Mouse (Mus musculus): ENCODE results near the gene Gm11938. TPM values are rescaled to one million over a fixed set of nuclear protein-coding genes. Genes with fewer than 3 reads are reported as not detected.
"Not testable (repeated sequence)": the region's sequence is repeated elsewhere in the genome, so short reads cannot be mapped to it uniquely, and the experiment has no call there.

Gm11938 gene
- not detected in 2 replicates for polyA plus RNA-seq (2015; fragmentation: Nextera tagmentation; extraction: Ambion mirVana)

- H3K36me3 ChIP-seq (replicated peaks; ENCODE audit: insufficient read depth, low read length); DNase-seq; H3K4me1 ChIP-seq (ENCODE audit: insufficient read depth); H3K27ac ChIP-seq (ENCODE audit: low read depth); H3K9ac ChIP-seq (replicated peaks); ATAC-seq; H3K27me3 ChIP-seq (ENCODE audit: insufficient read depth, low read length); H3K4me3 ChIP-seq (ENCODE audit: low read depth, low read length); H3K4me2 ChIP-seq (ENCODE audit: low read depth, low read length); H3K9me3 ChIP-seq (ENCODE audit: low read length): not testable (repeated sequence)
- WGBS (ENCODE audit: insufficient replicate concordance), result 70% methylated on average over 1 of the region's 1 CpGs
Measured at GRCm38 (mm10) chr11:99603208-99603607, at the start of gene Gm11938. Gene Gm11938, minus strand, starts transcription at chr11:99603308.

DNA sequence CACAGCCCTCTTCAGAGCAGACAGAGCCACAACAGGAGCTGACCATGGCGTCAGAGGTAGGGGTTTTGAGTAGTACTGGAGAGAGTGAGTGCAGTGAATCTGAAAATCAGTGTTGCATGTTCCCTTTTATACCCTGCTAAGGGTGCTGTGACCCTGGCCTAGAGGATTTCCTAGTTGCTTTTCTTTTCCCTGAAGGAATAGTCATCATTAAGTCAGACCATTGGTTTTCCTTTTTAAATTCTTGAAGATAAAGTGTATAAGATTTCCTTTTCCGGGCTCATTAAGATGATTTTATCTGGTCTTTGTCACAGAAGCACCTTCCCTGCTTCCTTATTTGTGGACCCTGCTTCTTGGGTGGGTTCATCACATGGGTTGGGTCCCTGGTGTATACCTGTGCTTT lies 47.0 kb upstream of the Gm11938 start, which contains the start of gene Gm11555:
Gene Gm11555 (minus strand): TSS at position 101 of the 400 bp plus-strand sequence.
- TF ChIP-seq CTCF (IDR thresholded peaks at IDR 0.05; ENCODE audit: low read depth), result no peak
- no peak for TF ChIP-seq EP300 (IDR thresholded peaks at IDR 0.05; ENCODE audit: low read depth)
- ATAC-seq, result no peak

DNA sequence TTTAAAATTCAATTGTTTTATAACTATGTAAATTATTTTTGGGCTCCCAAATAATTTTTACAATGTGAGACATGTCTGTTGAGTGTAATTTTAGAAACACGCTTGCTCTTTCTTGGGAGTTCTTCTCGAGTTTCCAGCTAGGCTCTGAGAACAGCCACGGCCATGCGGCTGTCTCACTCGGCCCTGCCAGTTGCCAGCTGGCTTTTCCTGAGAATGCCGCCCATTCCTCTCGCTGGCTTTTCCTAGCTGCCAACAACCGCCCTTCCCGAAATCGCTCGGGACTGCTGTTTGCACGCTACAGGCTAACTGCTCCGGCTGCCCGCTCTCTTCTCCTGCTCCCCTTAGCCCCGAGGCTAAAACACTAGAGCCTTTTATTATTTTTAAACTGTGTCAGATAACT lies 43.3 kb upstream of the Gm11938 start:
- no peak for ATAC-seq
- WGBS (ENCODE audit: insufficient replicate concordance), result 85% methylated on average over 15 of the region's 15 CpGs
- no peak for TF ChIP-seq CTCF (IDR thresholded peaks at IDR 0.05; ENCODE audit: low read depth)
- no peak for TF ChIP-seq EP300 (IDR thresholded peaks at IDR 0.05; ENCODE audit: low read depth)
- H3K4me2 ChIP-seq (ENCODE audit: low read depth, low read length), result no peak overlapping the region
- no peaks in the 10 kb centered on the region for H3K4me1 ChIP-seq (ENCODE audit: insufficient read depth)
- H3K27me3 ChIP-seq (ENCODE audit: insufficient read depth, low read length), result no peaks in the 10 kb centered on the region
- no peak for DNase-seq
- no peaks in the 10 kb centered on the region for H3K36me3 ChIP-seq (replicated peaks; ENCODE audit: insufficient read depth, low read length)
- H3K9ac ChIP-seq (replicated peaks), result no peak overlapping the region
- H3K9me3 ChIP-seq (ENCODE audit: low read length), result no peaks in the 10 kb centered on the region
- no peak overlapping the region for H3K4me3 ChIP-seq (ENCODE audit: low read depth, low read length)
- H3K27ac ChIP-seq (ENCODE audit: low read depth), result no peak overlapping the region

More for the DNA sequence above, 47.0 kb upstream of the Gm11938 start, which contains the start of gene Gm11555:
- no peak within 1 kb of the TSS for H3K4me2 ChIP-seq (ENCODE audit: low read depth, low read length)
- WGBS (ENCODE audit: insufficient replicate concordance), result 57% methylated on average over 2 of the region's 2 CpGs
- no peak within 1 kb of the TSS for H3K9ac ChIP-seq (replicated peaks)
- no peaks in the 10 kb centered on the region for H3K9me3 ChIP-seq (ENCODE audit: low read length)
- H3K27ac ChIP-seq (ENCODE audit: low read depth), result no peak within 1 kb of the TSS
- H3K36me3 ChIP-seq (replicated peaks; ENCODE audit: insufficient read depth, low read length), result no peaks in the 10 kb centered on the region
- no peaks in the 10 kb centered on the region for H3K27me3 ChIP-seq (ENCODE audit: insufficient read depth, low read length)
- DNase-seq, result no peak
- no peak within 1 kb of the TSS for H3K4me3 ChIP-seq (ENCODE audit: low read depth, low read length)
- H3K4me1 ChIP-seq (ENCODE audit: insufficient read depth), result no peaks in the 10 kb centered on the region

GRCm38 (mm10) chr11:99644351-99644750 lies 41.2 kb upstream of the Gm11938 start:
- H3K4me1 ChIP-seq (ENCODE audit: insufficient read depth), result no peaks in the 10 kb centered on the region
- no peak for TF ChIP-seq CTCF (IDR thresholded peaks at IDR 0.05; ENCODE audit: low read depth)
- TF ChIP-seq EP300 (IDR thresholded peaks at IDR 0.05; ENCODE audit: low read depth), result no peak
- H3K4me2 ChIP-seq (ENCODE audit: low read depth, low read length), result no peak overlapping the region
- no peaks in the 10 kb centered on the region for H3K27me3 ChIP-seq (ENCODE audit: insufficient read depth, low read length)
- no peaks in the 10 kb centered on the region for H3K36me3 ChIP-seq (replicated peaks; ENCODE audit: insufficient read depth, low read length)
- H3K9ac ChIP-seq (replicated peaks), result no peak overlapping the region
- H3K4me3 ChIP-seq (ENCODE audit: low read depth, low read length), result no peak overlapping the region
- H3K27ac ChIP-seq (ENCODE audit: low read depth), result no peak overlapping the region
- WGBS (ENCODE audit: insufficient replicate concordance), result 71% methylated on average over 3 of the region's 3 CpGs
- DNase-seq (no peak), ATAC-seq (no peak)
- no peaks in the 10 kb centered on the region for H3K9me3 ChIP-seq (ENCODE audit: low read length)

DNA sequence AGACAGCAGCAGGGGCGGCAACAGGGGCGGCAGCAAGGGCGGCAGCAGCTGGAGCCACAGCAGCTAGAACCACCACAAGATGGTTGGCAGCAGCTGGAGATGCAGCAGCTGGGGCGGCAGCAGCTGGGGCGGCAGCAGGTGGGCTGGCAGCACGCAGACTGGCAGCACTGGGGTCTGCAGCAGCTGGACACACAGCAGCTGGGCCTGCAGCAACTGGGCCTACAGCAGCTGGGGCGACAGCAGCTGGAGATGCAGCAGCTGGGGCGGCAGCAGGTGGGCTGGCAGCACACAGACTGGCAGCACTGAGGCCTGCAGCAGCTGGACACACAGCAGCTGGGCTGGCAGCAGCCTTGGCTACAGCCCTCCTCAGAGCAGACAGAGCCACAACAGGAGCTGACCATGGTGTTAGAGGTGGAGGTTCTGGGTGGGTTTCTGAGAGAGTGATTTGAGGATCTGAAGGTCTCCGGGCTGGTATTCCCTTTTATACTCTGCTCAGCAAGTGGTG lies 40.6 kb upstream of the Gm11938 start, which contains the start of gene Krtap4-7:
Gene Krtap4-7 (minus strand): TSS at position 455 of the 505 bp plus-strand sequence.
- not testable (repeated sequence) for H3K27me3 ChIP-seq (ENCODE audit: insufficient read depth, low read length); H3K4me2 ChIP-seq (ENCODE audit: low read depth, low read length); H3K9me3 ChIP-seq (ENCODE audit: low read length); ATAC-seq; H3K27ac ChIP-seq (ENCODE audit: low read depth); H3K36me3 ChIP-seq (replicated peaks; ENCODE audit: insufficient read depth, low read length); H3K9ac ChIP-seq (replicated peaks); H3K4me1 ChIP-seq (ENCODE audit: insufficient read depth); DNase-seq; H3K4me3 ChIP-seq (ENCODE audit: low read depth, low read length)
- 75% methylated on average over 9 of the region's 9 CpGs for WGBS (ENCODE audit: insufficient replicate concordance)

DNA sequence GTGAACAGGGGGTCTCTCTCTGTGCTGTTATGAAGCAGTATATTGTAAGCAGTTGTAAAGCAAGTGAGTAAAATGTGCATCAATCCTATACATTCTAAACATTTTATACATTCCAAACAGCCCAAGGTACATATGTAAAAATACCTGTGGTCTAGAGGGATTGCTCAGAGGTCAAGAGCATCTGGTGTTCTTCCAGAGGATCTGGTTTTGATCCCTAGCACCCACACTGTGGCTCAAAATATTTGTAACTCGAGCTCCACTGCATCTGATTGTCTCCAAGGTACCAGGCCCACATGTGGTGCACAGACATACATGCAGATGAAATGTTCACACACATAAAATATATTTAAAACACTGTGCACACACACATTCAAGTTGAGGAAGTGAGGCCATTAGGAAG lies 37.8 kb upstream of the Gm11938 start:
- ATAC-seq (no peak), DNase-seq (no peak)
- H3K4me3 ChIP-seq (ENCODE audit: low read depth, low read length), result no peak overlapping the region
- H3K4me2 ChIP-seq (ENCODE audit: low read depth, low read length), result no peak overlapping the region
- 13% methylated on average over 1 of the region's 1 CpGs for WGBS (ENCODE audit: insufficient replicate concordance)
- no peaks in the 10 kb centered on the region for H3K36me3 ChIP-seq (replicated peaks; ENCODE audit: insufficient read depth, low read length)
- H3K4me1 ChIP-seq (ENCODE audit: insufficient read depth), result no peaks in the 10 kb centered on the region
- no peak for TF ChIP-seq EP300 (IDR thresholded peaks at IDR 0.05; ENCODE audit: low read depth)
- no peak for TF ChIP-seq CTCF (IDR thresholded peaks at IDR 0.05; ENCODE audit: low read depth)
- H3K9ac ChIP-seq (replicated peaks), result no peak overlapping the region
- H3K9me3 ChIP-seq (ENCODE audit: low read length), result no peaks in the 10 kb centered on the region
- no peaks in the 10 kb centered on the region for H3K27me3 ChIP-seq (ENCODE audit: insufficient read depth, low read length)
- H3K27ac ChIP-seq (ENCODE audit: low read depth), result no peak overlapping the region

- Histone ChIP-seq H3K9me3 (ENCODE audit: low read length) (no peaks in the 10 kb centered on the region), H3K9ac (replicated peaks) (no peak overlapping the region), H3K36me3 (replicated peaks; ENCODE audit: insufficient read depth, low read length) (no peaks in the 10 kb centered on the region), H3K27ac (ENCODE audit: low read depth) (no peak overlapping the region), H3K4me2 (ENCODE audit: low read depth, low read length) (no peak overlapping the region), H3K27me3 (ENCODE audit: insufficient read depth, low read length) (no peaks in the 10 kb centered on the region), H3K4me1 (ENCODE audit: insufficient read depth) (no peaks in the 10 kb centered on the region), H3K4me3 (ENCODE audit: low read depth, low read length) (no peak overlapping the region)
- TF ChIP-seq EP300 (IDR thresholded peaks at IDR 0.05; ENCODE audit: low read depth), result no peak
- no peak for TF ChIP-seq CTCF (IDR thresholded peaks at IDR 0.05; ENCODE audit: low read depth)
- WGBS (ENCODE audit: insufficient replicate concordance), result 76% methylated on average over 1 of the region's 1 CpGs
- ATAC-seq (no peak), DNase-seq (no peak)
Measured at GRCm38 (mm10) chr11:99637086-99637485, 34.0 kb upstream of the Gm11938 start.
